Mouse (Mus musculus) kidney, adult 2 months (tissue): ENCODE results near the gene Tubb2b.

Experiments used
- CTCF ChIP-seq: fragments of 200-500 bp; conservative IDR thresholded peaks from 2 replicates; pipeline ENCODE4 v1.5.1; 2011; ENCODE audit warnings: low read depth, mild to moderate bottlenecking, control low read depth, low read length, moderate library complexity, mixed read lengths; ENCODE audit not compliant: insufficient read depth, insufficient read length
- POLR2A ChIP-seq: fragments of 200-500 bp; IDR thresholded peaks from one replicate; pipeline ENCODE4 v1.6.1; 2011; ENCODE audit warnings: low read depth, low read length, control low read depth

- TF ChIP-seq POLR2A: no peak
- no peak for TF ChIP-seq CTCF
These were observed 4.0 kb upstream of the Tubb2b start for GRCm38 (mm10) chr13:34134276-34134675.
